Mouse (Mus musculus) brain, embryonic 14.5 days (tissue): ENCODE data around the gene Lnx1. TPM values are rescaled to one million over a fixed set of nuclear protein-coding genes. Genes with fewer than 3 reads are reported as not detected.

Source experiments
- DNase-seq: peaks from one replicate; pipeline ENCODE4 v3.0.0-alpha.2; 2011; ENCODE audit warnings: low read depth
- CTCF ChIP-seq: fragments of 200-500 bp; IDR thresholded peaks from 2 replicates; pipeline ENCODE4 v1.5.1; 2012; ENCODE audit warnings: inconsistent platforms, mild to moderate bottlenecking, moderate library complexity, borderline replicate concordance; ENCODE audit not compliant: insufficient read depth, insufficient read length; ENCODE audit errors: extremely low read depth
- POLR2A ChIP-seq: fragments of 200-500 bp; IDR thresholded peaks from 2 replicates; pipeline ENCODE4 v1.6.1; 2012; ENCODE audit warnings: mild to moderate bottlenecking, inconsistent platforms, borderline replicate concordance; ENCODE audit not compliant: poor library complexity, insufficient read depth, insufficient read length, severe bottlenecking; ENCODE audit errors: extremely low read depth
- polyA plus RNA-seq: library from polyadenylated mRNA; depleted of rRNA; stranded (reverse); fragments of >200 nt; gene quantifications from 2 replicates; pipeline ENCODE4 v1.2.3, GENCODE M21; 2012

Lnx1 gene
- polyA plus RNA-seq, 1 experiment, result 7.7 TPM

DNA sequence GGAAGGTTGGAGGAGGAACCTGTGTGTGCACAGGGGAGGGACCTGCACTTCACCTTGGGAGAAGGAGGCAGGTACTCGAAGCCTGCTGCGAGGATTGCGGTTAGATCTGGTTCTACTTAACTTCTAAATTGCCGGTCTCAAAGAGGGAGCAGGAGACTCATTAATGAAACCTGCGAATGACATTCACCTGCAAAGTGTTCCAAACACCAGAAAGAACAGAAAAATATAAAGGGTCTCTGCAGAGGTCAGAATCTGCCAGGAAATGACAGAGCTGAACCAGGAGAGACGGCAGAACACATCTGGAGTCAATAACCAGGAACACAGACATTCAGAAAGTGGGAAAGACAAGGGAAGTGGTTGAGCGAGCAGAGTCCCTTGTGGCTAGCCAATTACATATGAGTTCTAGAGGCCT is 8.3 kb downstream of the Lnx1 start:
- no peak for DNase-seq
- TF ChIP-seq CTCF (no peak), POLR2A (no peak)

- TF ChIP-seq POLR2A, result no peak
- TF ChIP-seq CTCF, result no peak
- DNase-seq, result no peak
Measured at GRCm38 (mm10) chr5:74693836-74694235, 8.9 kb downstream of the Lnx1 start.

- TF ChIP-seq POLR2A, result no peak
- TF ChIP-seq CTCF, result no peak
- no peak for DNase-seq
Measured at GRCm38 (mm10) chr5:74692411-74693090, 10.2 kb downstream of the Lnx1 start.

DNA sequence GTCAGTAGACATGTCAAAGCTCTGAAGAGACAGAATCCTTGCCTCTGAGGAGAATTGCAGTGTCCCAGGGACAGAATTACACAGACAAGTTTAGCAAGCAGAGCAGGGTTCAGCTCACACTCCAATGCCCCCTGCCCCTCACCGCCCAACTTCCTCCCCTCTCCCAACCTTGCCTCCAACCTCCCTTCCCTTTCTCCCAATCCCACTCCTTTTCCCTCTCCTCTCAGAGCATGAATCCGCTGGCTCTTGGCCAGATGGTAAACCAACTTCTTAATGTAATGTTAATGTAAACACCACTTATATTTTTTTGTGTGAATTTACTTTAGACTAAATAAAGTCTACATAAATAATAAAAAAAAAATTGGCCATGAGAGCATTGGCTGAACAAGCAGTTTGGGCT is 13.9 kb downstream of the Lnx1 start:
- no peak for DNase-seq
- TF ChIP-seq CTCF (no peak), POLR2A (no peak)

DNA sequence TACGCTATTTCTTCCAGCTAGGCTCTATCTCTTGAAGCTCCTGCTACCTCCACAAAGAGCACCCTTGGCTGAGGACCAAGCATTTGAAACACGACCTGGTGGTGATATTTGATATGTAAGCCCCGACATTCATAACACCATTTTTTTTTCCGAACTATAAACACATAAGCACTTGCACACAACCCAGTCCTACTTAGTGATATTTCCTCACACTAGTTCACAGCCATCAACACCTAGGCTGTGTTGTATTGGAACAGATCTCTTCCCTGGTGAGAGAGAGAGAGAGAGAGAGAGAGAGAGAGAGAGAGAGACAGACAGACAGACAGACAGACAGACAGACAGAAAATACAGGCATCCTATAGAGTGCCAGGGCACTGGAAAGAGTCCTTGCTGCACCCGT is 17.8 kb downstream of the Lnx1 start:
- TF ChIP-seq CTCF (no peak), POLR2A (no peak)
- DNase-seq, result no peak

DNA sequence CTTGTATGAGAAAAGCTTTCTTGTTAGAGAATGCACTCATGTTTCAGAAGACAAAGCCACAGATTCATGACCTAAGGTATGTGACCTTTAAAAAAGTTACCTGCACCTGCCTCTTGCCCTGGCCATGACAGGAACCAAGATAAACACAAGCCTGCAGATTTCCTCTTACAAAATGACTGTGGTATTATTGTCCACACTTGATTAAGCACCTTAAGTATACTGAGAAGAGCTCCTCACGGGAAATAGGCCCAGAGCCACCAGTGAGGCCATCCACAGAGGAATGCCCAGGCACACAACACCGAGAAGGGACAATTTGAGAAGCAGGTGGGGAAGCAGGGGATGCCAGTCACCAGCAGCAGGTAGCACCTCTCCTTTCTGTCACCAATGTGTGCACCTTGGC is 18.9 kb downstream of the Lnx1 start:
- TF ChIP-seq POLR2A (no peak), CTCF (no peak)
- no peak for DNase-seq

GRCm38 (mm10) chr5:74682735-74683134 is 20.0 kb downstream of the Lnx1 start:
- no peak for TF ChIP-seq CTCF
- DNase-seq, result no peak

DNA sequence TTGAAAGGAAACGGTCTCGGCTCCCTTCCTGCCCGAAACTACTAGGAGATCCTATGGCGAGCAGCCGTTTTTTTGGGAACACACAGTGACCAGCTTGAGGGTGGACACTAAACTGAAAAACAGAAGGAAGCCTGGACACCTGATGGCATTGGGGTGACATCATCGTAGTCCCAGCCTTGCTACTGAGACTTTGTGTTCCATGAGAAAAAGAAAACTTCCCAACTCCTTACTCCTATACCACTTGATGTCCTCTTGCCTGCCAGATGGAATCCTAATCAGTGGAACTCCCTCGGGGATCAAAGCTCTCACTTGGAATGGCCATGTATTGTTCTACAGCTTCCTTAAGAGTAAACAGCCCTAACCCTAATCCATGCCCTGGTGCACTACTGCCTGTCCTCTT is 23.1 kb downstream of the Lnx1 start:
- DNase-seq, result no peak
- TF ChIP-seq POLR2A (no peak), CTCF (no peak)

- TF ChIP-seq CTCF (no peak), POLR2A (no peak)
- DNase-seq, result no peak
Measured at GRCm38 (mm10) chr5:74678693-74679092, 24.0 kb downstream of the Lnx1 start.

- TF ChIP-seq POLR2A (peak; percentile 18; the same call in 1 of the 2 replicates), CTCF (no peak)
- peak; percentile 90 for DNase-seq
Measured at GRCm38 (mm10) chr5:74677399-74678338, 25.0 kb downstream of the Lnx1 start.

DNA sequence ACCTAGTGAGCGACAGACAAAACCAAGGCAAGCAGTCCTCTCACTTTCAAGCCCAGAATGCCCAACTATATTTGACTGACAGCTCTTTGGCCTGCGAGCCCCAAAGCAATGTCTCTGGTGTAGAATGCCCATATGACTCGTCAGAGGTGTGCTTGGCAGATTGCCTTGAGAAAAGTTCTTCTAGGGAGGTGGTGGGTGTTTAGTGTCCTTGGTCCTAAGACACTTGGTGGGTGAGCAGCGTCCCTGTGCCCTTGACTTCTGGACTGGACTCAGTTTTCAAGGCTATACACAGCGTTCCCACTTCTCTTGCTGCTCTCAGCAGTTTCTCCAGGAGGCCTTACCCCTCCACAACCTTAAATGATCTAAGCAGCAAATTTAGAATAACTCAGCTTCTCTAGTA is 30.2 kb downstream of the Lnx1 start:
- TF ChIP-seq POLR2A (no peak), CTCF (no peak)
- no peak for DNase-seq
